Mouse (Mus musculus): Measurements from ENCODE around the gene Hook2. TPM values are rescaled to one million over a fixed set of nuclear protein-coding genes. Genes with fewer than 3 reads are reported as not detected.

Hook2 gene
- 7.2 and 7.7 TPM in 2 replicates for polyA plus RNA-seq (2016; fragmentation: Nextera tagmentation; extraction: Ambion mirVana)

DNA sequence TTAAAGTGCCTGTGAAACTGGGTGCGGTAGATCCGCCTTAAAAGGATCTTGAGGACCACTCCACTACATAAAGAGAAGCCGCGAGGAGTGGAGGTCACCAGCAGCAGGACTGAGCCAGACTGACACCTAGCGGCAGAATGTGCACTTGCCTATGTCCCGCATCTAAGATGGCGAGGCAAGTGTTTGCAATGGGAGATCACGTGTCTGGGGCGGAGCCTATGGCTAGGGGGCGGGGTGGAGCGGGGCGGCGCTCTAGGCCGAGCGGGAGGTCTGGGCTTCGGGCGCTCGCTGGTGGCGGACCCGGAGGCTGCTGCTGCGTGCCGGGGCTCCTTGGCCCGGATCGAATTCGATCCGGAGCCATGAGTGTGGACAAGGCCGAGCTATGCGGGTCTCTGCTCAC lies at the start of gene Hook2:
Hook2 (plus strand) TSS at position 255 of the 400 bp plus-strand sequence.
- peaks cover 19% of the 10 kb centered on the region for H3K4me1 ChIP-seq (replicated peaks)
- peak; percentile 92 for ATAC-seq (ENCODE audit: insufficient number of reproducible peaks, low FRiP score)
- H3K4me2 ChIP-seq = peak within 1 kb of the TSS; percentile 98
- H3K27ac ChIP-seq (ENCODE audit: poor library complexity, severe bottlenecking) = 0 out of 2 replicates have a peak within 1 kb of the TSS, but pooled peaks have one; percentile 30
- H3K9ac ChIP-seq = peak within 1 kb of the TSS; percentile 83
- peak within 1 kb of the TSS; percentile 67 for H3K4me3 ChIP-seq
- peaks cover 27% of the 10 kb centered on the region for H3K27me3 ChIP-seq (replicated peaks)
- no peaks in the 10 kb centered on the region; the same call in 1 of the 2 replicates for H3K9me3 ChIP-seq (replicated peaks)
- under 1% methylated on average over 28 of the region's 28 CpGs for WGBS
- no peaks in the 10 kb centered on the region for H3K36me3 ChIP-seq

DNA sequence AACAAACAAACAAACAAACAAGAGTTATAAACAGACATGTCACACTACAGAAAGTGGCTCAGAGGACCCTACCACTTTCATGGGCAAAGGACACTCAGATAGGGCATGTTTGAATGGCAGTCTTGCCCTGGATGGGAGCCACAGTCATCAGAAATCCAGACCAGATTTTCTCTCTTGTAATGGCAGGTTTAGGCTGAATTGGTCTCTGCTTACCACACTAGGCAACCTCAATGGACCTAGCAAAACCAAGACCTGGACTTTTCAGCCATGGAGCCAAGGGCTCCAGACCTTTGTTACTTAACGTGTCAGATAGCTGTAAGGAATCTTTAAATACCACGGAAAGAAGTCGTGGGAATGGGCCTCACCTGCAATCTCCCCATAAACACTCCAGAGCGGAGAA lies 46.7 kb upstream of the Hook2 start:
- H3K27me3 ChIP-seq (replicated peaks) = peaks cover 85% of the 10 kb centered on the region
- H3K27ac ChIP-seq (ENCODE audit: poor library complexity, severe bottlenecking) = no peak overlapping the region
- WGBS = 19% methylated on average over 4 of the region's 4 CpGs
- H3K9ac ChIP-seq = no peak overlapping the region
- H3K36me3 ChIP-seq = no peaks in the 10 kb centered on the region
- ATAC-seq (ENCODE audit: insufficient number of reproducible peaks, low FRiP score) = no peak
- peaks cover 13% of the 10 kb centered on the region for H3K4me1 ChIP-seq (replicated peaks)
- no peak overlapping the region for H3K4me3 ChIP-seq
- H3K4me2 ChIP-seq = no peak overlapping the region
- no peaks in the 10 kb centered on the region for H3K9me3 ChIP-seq (replicated peaks)

DNA sequence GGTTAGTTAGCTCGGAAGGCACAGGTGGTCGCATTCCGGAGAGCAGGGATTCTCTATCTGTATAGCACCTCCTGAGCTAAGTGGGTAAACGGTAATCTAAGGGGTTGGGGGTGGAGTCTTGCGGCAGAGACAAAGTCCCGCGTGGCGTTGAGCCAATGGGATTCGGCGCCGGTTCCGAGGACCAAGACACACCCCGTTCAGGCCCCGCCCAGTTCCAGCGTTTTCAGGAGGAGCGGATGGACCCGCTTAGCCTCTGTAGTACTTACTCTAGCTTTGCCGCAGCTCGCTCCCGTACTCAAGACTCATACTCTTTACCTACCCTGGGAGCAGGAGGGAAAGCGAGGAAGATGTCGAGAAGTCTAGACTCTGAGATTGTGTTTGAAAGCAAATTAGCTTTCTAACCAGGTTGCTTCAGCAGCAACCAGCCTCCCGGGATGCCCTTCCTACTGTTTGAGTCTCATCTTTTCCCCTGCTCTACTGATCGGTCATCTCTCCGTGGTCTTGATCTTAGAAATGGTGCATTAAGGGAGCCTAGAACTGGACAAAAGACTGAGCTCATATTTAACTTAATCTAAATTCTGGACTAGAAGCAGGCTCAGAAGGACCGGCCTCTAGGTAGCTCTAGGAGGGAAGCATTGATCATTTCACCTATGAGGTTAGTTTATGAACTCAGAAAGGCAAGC lies 45.8 kb upstream of the Hook2 start:
- Histone ChIP-seq H3K27ac (ENCODE audit: poor library complexity, severe bottlenecking) (no peak overlapping the region), H3K4me3 (peak overlapping the region; percentile 12; the same call in 1 of the 2 replicates), H3K27me3 (replicated peaks) (peaks cover 86% of the 10 kb centered on the region), H3K4me2 (peak overlapping the region; percentile 12; the same call in 1 of the 2 replicates), H3K9ac (no peak overlapping the region), H3K36me3 (no peaks in the 10 kb centered on the region), H3K4me1 (replicated peaks) (peaks cover 13% of the 10 kb centered on the region), H3K9me3 (replicated peaks) (no peaks in the 10 kb centered on the region)
- ATAC-seq (ENCODE audit: insufficient number of reproducible peaks, low FRiP score) = peak; percentile 54; the same call in 1 of the 2 replicates
- 3% methylated on average over 26 of the region's 26 CpGs for WGBS

DNA sequence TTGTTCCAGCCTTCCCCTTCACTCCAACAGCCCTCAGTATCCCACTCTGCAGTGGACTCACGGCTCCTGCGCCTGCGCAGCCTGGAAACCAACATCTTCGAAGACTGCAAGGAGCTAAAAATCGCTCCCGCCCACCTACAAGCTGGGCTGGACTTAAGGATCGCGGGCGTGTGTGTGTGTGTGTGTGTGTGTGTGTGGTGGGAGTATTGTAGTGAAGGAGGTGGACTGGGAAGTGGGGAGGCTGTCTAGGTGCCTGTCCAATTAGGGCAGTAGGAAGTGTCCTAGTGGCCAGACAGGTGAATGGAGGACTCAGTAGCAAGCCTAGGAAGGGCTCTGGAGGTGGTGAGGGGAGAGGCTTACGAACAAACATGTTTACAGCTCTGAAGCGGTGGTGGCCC lies 45.2 kb upstream of the Hook2 start:
- Histone ChIP-seq H3K36me3 (no peaks in the 10 kb centered on the region), H3K4me2 (no peak overlapping the region)

DNA sequence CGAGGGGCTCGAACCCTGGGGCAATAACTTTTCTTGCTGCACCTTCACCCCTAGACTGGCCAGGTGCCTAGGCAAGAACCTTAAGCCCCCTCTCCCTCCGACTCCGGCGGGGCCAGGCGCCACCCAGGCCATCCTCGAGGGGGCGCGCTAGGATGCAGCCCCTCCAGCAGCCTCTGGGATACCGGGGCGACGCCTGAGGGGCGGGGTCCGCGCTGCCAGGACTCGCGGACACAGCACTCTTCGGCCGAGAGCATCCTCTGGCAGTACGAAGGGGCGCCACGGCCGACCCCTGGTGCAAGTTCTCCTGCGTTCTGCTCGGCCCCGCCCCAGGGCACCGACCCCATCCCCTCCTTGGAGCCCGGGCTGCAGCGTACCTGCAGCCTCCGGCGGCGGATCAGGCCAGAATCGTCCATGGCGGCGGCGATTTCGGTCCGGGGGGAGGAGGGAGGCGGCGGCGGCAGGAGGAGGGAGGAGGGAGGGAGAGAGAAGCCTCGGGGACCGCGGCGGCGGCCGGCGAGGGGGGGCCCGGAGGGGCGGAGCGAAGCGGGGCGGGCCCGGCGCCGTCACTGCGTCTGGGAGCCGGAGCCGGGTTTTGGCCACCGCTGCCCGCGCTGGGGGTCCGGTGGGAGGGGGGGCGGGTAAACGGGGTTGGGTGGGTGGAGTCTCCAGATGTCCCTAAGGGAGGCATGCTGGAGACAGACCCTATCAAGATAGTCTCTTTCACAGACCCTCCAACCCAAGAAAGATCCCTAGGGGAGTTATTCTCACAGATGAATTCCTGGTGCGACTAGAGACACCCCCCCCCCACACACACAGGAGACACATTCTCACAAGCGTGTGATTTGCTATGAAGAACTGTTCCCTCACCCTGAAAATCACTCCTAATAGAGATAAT lies 44.5 kb upstream of the Hook2 start:
- H3K27me3 ChIP-seq (replicated peaks) = peaks cover 92% of the 10 kb centered on the region
- H3K4me1 ChIP-seq (replicated peaks) = peaks cover 13% of the 10 kb centered on the region
- peak; percentile 35; the same call in 1 of the 2 replicates for ATAC-seq (ENCODE audit: insufficient number of reproducible peaks, low FRiP score)
- peak overlapping the region; percentile 68 for H3K4me2 ChIP-seq
- H3K4me3 ChIP-seq = peak overlapping the region; percentile 43
- H3K9ac ChIP-seq = no peak overlapping the region
- no peaks in the 10 kb centered on the region for H3K36me3 ChIP-seq
- H3K27ac ChIP-seq (ENCODE audit: poor library complexity, severe bottlenecking) = no peak overlapping the region
- WGBS = under 1% methylated on average over 41 of the region's 67 CpGs
- no peaks in the 10 kb centered on the region for H3K9me3 ChIP-seq (replicated peaks)

More for the DNA sequence above, 45.2 kb upstream of the Hook2 start:
- H3K27ac ChIP-seq (ENCODE audit: poor library complexity, severe bottlenecking) = no peak overlapping the region
- H3K9me3 ChIP-seq (replicated peaks) = no peaks in the 10 kb centered on the region
- no peak overlapping the region; the same call in 1 of the 2 replicates for H3K4me3 ChIP-seq
- H3K27me3 ChIP-seq (replicated peaks) = peaks cover 92% of the 10 kb centered on the region
- WGBS = 7% methylated on average over 11 of the region's 11 CpGs
- no peak overlapping the region for H3K9ac ChIP-seq
- peaks cover 13% of the 10 kb centered on the region for H3K4me1 ChIP-seq (replicated peaks)
- ATAC-seq (ENCODE audit: insufficient number of reproducible peaks, low FRiP score) = peak; percentile 41; the same call in 1 of the 2 replicates

DNA sequence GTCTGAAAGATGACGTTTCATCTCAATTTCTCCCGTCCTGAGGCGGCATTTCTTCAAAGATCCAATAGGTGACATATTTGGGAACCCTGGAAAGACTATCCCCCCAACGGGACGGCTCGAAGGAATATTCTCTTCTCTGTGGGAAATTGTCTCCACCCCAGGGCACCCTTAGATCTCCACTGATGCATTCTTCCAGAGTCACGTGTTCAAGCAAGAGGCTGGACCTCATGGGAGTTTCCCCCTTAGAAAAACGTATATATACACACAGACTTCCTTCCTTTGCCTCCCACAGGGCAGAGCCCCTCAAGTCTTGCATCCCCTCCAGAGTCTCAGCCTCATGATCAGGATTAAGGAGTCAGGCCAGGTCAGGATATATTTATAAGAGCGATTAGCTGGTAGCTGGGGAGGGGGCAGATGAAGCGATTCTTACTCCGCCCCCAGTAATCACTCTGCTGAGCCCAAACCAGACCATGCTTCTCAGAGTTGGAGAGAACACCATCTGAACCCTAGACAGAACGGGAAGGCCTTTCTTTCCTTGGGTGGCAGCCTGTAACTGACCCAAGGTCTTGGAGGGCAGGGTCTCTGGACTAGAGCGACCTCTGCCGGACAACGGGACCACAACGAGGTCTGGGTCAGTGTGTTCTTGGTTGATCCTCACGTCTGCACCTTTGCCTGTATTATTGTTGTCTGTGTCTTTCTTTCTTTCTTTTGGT lies 43.7 kb upstream of the Hook2 start, which contains the start of gene Rtbdn:
Rtbdn (plus strand) TSS at position 464 of the 713 bp plus-strand sequence.
- H3K27me3 ChIP-seq (replicated peaks) = peaks cover 91% of the 10 kb centered on the region
- no peak within 1 kb of the TSS for H3K9ac ChIP-seq
- no peaks in the 10 kb centered on the region for H3K9me3 ChIP-seq (replicated peaks)
- no peak for ATAC-seq (ENCODE audit: insufficient number of reproducible peaks, low FRiP score)
- H3K27ac ChIP-seq (ENCODE audit: poor library complexity, severe bottlenecking) = no peak within 1 kb of the TSS
- peak within 1 kb of the TSS; percentile 68 for H3K4me2 ChIP-seq
- H3K4me1 ChIP-seq (replicated peaks) = peaks cover 13% of the 10 kb centered on the region
- peak within 1 kb of the TSS; percentile 43 for H3K4me3 ChIP-seq
- H3K36me3 ChIP-seq = no peaks in the 10 kb centered on the region
- 14% methylated on average over 17 of the region's 17 CpGs for WGBS

DNA sequence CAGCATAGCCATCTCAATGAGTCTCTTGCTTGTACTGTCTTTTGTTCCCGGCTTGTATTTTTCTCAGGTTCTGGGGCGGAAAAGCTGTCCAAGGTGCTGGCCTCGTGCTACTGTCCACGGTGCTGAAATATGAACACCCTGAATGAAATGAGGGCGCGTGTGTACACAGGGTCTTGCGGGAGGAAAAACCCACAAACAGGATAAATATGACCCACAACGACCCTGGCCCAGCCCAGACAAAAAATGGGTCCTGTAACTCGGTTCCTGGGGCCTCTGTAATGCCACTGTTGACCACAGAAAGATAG lies 43.2 kb upstream of the Hook2 start:
- H3K9me3 ChIP-seq (replicated peaks) = no peaks in the 10 kb centered on the region
- H3K36me3 ChIP-seq = no peaks in the 10 kb centered on the region
- peaks cover 13% of the 10 kb centered on the region for H3K4me1 ChIP-seq (replicated peaks)
- peaks cover 91% of the 10 kb centered on the region for H3K27me3 ChIP-seq (replicated peaks)
- WGBS = 18% methylated on average over 9 of the region's 9 CpGs
- no peak overlapping the region for H3K4me3 ChIP-seq
- ATAC-seq (ENCODE audit: insufficient number of reproducible peaks, low FRiP score) = no peak
- no peak overlapping the region for H3K27ac ChIP-seq (ENCODE audit: poor library complexity, severe bottlenecking)
- no peak overlapping the region for H3K4me2 ChIP-seq
- no peak overlapping the region for H3K9ac ChIP-seq

DNA sequence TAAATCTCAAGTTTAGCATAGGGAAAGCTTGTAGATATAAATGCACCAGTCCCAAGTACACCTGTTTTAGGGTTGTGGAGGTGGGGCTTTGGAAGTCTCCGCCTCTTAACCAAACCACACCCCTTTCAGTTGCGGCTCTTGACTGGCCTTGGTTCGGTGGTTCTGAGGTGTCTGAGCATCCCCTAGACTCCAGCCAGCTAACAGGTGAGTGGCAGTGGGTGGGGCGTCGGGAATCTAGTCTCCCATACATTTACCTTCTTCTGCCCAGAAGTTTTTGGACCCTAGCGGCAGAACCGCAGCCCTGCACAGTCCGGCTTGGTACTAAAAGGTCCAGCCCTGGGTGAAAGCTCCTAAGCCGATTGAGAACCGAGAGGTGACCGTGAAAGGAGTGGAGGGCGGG lies 40.6 kb upstream of the Hook2 start:
- ATAC-seq (ENCODE audit: insufficient number of reproducible peaks, low FRiP score) = no peak
- H3K27ac ChIP-seq (ENCODE audit: poor library complexity, severe bottlenecking) = no peak overlapping the region
- WGBS = 25% methylated on average over 12 of the region's 12 CpGs

DNA sequence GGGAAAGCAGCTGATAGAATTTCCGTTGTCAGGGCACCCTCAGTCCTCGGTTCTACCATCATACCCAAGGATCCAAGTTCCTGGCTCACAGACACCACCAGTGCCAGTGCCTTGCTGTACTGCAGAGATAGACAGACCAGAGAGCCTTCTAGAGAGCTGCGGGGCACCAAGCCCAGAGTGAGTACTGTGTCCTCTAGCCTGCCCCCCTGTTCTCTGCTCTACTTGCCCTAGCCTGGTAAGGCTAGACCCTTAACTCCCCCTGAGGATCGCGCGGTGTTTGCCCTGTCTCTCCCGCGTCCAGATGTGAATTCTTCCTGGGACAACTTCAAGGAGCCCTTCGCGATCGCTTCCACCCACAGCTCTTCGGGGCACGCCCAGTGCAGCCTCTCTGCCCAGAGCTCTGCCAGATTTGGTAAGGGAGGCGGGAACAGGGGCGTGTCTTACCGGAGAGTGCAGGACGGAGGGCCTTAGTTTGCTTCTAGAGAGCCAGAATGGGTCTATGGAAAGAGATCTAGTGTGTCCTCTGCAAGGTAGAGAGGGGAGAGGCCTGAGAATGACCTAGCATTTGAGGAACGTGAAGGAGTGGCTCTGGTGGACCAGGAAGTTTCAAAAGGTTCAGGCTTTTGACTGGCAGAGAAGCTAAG lies 37.7 kb upstream of the Hook2 start:
- Histone ChIP-seq H3K9ac (no peak overlapping the region), H3K27me3 (replicated peaks) (peaks cover 51% of the 10 kb centered on the region), H3K4me3 (peak overlapping the region; percentile 10; the same call in 1 of the 2 replicates), H3K4me2 (peak overlapping the region; percentile 39), H3K27ac (ENCODE audit: poor library complexity, severe bottlenecking) (no peak overlapping the region), H3K9me3 (replicated peaks) (no peaks in the 10 kb centered on the region), H3K4me1 (replicated peaks) (peaks cover 7% of the 10 kb centered on the region; the same call in 1 of the 2 replicates), H3K36me3 (peaks cover 21% of the 10 kb centered on the region)
- WGBS = 8% methylated on average over 18 of the region's 18 CpGs
- ATAC-seq (ENCODE audit: insufficient number of reproducible peaks, low FRiP score) = no peak

More for the DNA sequence above, 40.6 kb upstream of the Hook2 start:
- H3K4me1 ChIP-seq (replicated peaks) = peaks cover 16% of the 10 kb centered on the region
- no peak overlapping the region for H3K4me3 ChIP-seq
- no peaks in the 10 kb centered on the region for H3K36me3 ChIP-seq
- no peak overlapping the region for H3K9ac ChIP-seq
- peaks cover 78% of the 10 kb centered on the region for H3K27me3 ChIP-seq (replicated peaks)
- no peak overlapping the region for H3K4me2 ChIP-seq
- no peaks in the 10 kb centered on the region for H3K9me3 ChIP-seq (replicated peaks)

DNA sequence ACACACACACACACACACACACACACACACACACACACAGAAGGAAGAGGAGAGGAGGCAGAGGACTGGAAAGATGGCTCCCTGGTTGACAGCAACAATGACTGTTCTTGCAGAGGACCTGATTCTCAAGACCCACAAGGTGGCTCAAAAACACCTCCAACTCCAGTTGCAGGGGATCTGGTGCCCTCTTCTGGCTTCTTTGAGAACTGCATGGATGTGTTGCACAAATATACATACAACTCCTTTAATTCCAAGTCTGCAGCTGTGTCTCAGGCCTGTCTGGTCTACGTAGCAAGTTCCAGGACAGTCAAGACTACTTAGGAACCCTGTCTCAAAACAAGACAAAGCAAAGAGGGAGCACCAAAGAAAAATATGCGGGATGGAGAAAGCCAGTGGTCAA lies 33.6 kb upstream of the Hook2 start:
- Histone ChIP-seq H3K36me3 (peaks cover 53% of the 10 kb centered on the region), H3K9ac (no peak overlapping the region), H3K9me3 (replicated peaks) (no peaks in the 10 kb centered on the region), H3K27me3 (replicated peaks) (peaks cover 14% of the 10 kb centered on the region), H3K4me2 (no peak overlapping the region), H3K4me3 (no peak overlapping the region), H3K27ac (ENCODE audit: poor library complexity, severe bottlenecking) (no peak overlapping the region), H3K4me1 (replicated peaks) (peaks cover 7% of the 10 kb centered on the region; the same call in 1 of the 2 replicates)
- WGBS = 40% methylated on average over 2 of the region's 2 CpGs
- no peak for ATAC-seq (ENCODE audit: insufficient number of reproducible peaks, low FRiP score)
